Mouse (Mus musculus) intestine, embryonic 14.5 days (tissue): ENCODE results near the gene Batf. TPM values are rescaled to one million over a fixed set of nuclear protein-coding genes. Genes with fewer than 3 reads are reported as not detected.

Experiments used
- ATAC-seq: fragments of 200-750 bp; cut with Nextera tagmentation; replicated peaks from 2 replicates; pipeline ENCODE4 v1.8.0; 2017; ENCODE audit warnings: low read depth, moderate number of reproducible peaks, moderate TSS enrichment, moderate library complexity; ENCODE audit not compliant: low FRiP score, low TSS enrichment
- DNase-seq: peaks from one replicate; pipeline ENCODE4 v3.0.0-alpha.2; 2018; ENCODE audit warnings: low spot score
- H3K27ac ChIP-seq: fragments of 300-500 bp; sonication (generic); 2 replicates; pipeline ENCODE4 v1.5.1; 2014; ENCODE audit warnings: low read depth, mild to moderate bottlenecking, control low read depth
- H3K27me3 ChIP-seq: fragments of 300-500 bp; sonication (generic); replicated peaks from 2 replicates; pipeline ENCODE4 v1.6.1; 2014; ENCODE audit warnings: low read length, control low read depth; ENCODE audit not compliant: control insufficient read depth, insufficient read depth
- H3K36me3 ChIP-seq: fragments of 300-500 bp; sonication (generic); 2 replicates; pipeline ENCODE4 v1.6.1; 2014; ENCODE audit warnings: low read length, control low read depth; ENCODE audit not compliant: control insufficient read depth, insufficient read depth
- H3K4me1 ChIP-seq: fragments of 300-500 bp; sonication (generic); replicated peaks from 2 replicates; pipeline ENCODE4 v1.6.1; 2014; ENCODE audit warnings: low read length, control low read depth, mixed read lengths; ENCODE audit not compliant: control insufficient read depth, insufficient read depth
- H3K4me2 ChIP-seq: fragments of 300-500 bp; sonication (generic); 2 replicates; pipeline ENCODE4 v1.6.1; 2014; ENCODE audit warnings: low read length
- H3K4me3 ChIP-seq: fragments of 300-500 bp; sonication (generic); 2 replicates; pipeline ENCODE4 v1.5.1; 2014; ENCODE audit warnings: low read depth, low read length, control low read depth, mixed read lengths
- H3K9ac ChIP-seq: fragments of 300-500 bp; sonication (generic); 2 replicates; pipeline ENCODE4 v1.6.1; 2014; ENCODE audit warnings: mild to moderate bottlenecking, low read length
- H3K9me3 ChIP-seq: fragments of 300-500 bp; sonication (generic); 2 replicates; pipeline ENCODE4 v1.6.1; 2016; ENCODE audit warnings: low read length, control low read depth; ENCODE audit not compliant: control insufficient read depth
- WGBS: fragments of 180-500 bp; shearing (Covaris S2); extraction: QIAGEN DNeasy Blood & Tissue Kit; methylation state at CpG from one replicate; pipeline ENCODE4 v1.1.7; 2014; 5-methylcytosine and 5-hydroxymethylcytosine counted together
- polyA plus RNA-seq: library from polyadenylated mRNA; unstranded; fragments of >200 nt; fragmentation: Nextera tagmentation; extraction: Ambion mirVana; gene quantifications from 2 replicates; pipeline ENCODE4 v1.2.1, GENCODE M21; 2014

Batf gene
- polyA plus RNA-seq = 3.4 and 3.5 TPM in 2 replicates

DNA sequence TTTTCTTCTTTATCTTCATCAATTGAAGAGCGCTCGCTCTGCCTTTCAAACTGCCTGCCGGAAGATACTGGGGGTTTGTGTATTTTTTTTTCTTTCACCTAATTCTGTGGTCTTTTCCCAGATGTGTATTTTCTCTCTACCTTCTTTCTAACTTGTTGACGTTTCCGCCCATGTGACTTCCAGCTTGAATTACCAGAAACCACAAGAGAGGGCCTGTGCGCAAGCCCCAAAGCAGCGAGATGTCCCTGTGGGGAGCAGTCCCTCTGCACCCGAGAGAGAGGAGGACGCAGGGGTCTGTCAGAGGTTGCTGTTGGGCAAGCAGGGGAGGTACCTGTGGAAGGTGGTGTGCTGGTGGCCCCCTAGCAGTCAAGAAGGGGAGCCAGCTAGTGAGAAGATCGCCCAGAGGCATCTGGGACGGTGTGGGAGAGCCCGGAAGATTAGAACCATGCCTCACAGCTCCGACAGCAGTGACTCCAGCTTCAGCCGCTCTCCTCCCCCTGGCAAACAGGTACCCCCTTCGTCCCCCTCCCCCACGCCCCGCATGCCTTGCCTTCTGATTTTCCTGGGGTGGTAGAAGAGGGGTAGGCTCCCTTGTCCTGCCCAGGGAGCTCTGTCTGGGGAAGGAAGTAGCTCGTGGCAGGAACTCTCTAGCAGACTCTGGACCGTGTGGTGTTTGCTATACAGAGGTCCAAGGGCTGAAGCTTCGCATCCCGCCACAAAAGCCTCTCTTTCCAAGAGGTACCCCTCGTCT, at the start of gene Batf:
TSS of gene Batf (plus strand) at position 204 of the 751 bp plus-strand sequence.
- no peak within 1 kb of the TSS for H3K27ac ChIP-seq
- H3K4me3 ChIP-seq = no peak within 1 kb of the TSS
- ATAC-seq (no peak), DNase-seq (peak; percentile 52)
- H3K4me1 ChIP-seq = no peaks in the 10 kb centered on the region
- no peak within 1 kb of the TSS for H3K9ac ChIP-seq
- H3K27me3 ChIP-seq = no peaks in the 10 kb centered on the region
- H3K9me3 ChIP-seq = no peaks in the 10 kb centered on the region
- H3K36me3 ChIP-seq = no peaks in the 10 kb centered on the region
- peak within 1 kb of the TSS; percentile 18 for H3K4me2 ChIP-seq
- 34% methylated on average over 22 of the region's 22 CpGs for WGBS

DNA sequence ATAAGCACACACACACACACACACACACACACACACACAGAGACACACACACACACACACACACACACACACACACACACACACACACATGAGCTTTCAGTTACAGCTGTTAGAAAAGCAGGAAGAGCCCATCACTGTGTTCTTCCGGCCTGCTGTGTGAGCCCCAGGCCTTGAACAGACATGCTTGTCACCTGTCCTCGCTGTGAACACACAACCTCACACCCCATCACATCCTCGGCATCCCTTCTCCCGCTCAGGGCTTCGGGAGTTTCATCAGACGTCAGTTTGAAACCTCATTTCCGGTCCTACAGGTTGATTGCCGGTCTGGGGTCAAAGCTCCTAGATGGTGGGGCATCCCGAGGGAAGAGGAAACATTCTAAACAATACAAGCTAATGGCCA, 48.5 kb upstream of the Batf start:
- no peak overlapping the region for H3K4me3 ChIP-seq
- no peaks in the 10 kb centered on the region for H3K9me3 ChIP-seq
- peaks cover 7% of the 10 kb centered on the region for H3K4me1 ChIP-seq
- 68% methylated on average over 9 of the region's 9 CpGs for WGBS
- H3K36me3 ChIP-seq = peaks cover 18% of the 10 kb centered on the region
- no peak overlapping the region for H3K27ac ChIP-seq
- no peaks in the 10 kb centered on the region for H3K27me3 ChIP-seq
- no peak overlapping the region for H3K4me2 ChIP-seq
- H3K9ac ChIP-seq = no peak overlapping the region
- DNase-seq (no peak), ATAC-seq (no peak)

DNA sequence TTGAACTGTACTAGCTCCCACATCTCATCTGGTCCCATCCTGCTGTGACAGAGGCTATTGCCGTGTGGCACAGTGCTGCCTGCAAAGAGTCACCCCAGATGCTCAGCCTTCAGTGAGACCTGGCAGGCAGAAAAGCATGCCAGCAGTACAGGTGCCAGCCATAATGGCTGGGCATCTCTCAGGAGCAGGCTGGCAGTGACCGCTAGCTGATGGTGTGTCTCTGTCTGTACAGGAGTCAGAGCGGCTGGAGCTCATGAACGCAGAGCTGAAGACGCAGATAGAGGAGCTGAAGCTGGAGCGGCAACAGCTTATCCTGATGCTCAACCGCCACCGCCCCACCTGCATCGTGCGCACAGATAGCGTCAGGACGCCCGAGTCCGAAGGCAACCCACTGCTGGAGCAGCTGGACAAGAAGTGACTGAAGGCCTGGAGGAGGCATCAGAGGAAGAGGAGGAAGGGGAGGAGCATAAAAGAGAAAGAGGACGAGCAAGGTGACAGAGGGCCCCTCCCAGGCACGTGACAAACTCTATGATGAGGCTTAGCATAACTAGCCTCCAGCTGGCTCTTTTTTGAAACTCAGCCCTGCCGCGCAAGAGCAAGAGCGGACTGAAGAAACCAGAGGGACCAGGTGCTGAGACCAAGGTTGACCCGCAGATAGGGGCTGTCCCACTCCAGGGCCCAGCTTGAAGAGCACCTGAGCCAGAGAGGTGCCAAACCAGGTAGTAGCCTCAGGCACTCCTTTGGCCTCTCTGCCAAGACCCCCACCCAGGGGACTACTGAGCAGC, 47.7 kb upstream of the Batf start:
- no peak overlapping the region for H3K27ac ChIP-seq
- H3K27me3 ChIP-seq = no peaks in the 10 kb centered on the region
- peaks cover 7% of the 10 kb centered on the region for H3K4me1 ChIP-seq
- 0 out of 2 replicates have a peak, but pooled peaks cover 12% of the 10 kb centered on the region for H3K36me3 ChIP-seq
- H3K9ac ChIP-seq = no peak overlapping the region
- 77% methylated on average over 20 of the region's 20 CpGs for WGBS
- no peaks in the 10 kb centered on the region for H3K9me3 ChIP-seq
- no peak overlapping the region for H3K4me3 ChIP-seq
- no peak for DNase-seq
- no peak overlapping the region for H3K4me2 ChIP-seq
- ATAC-seq = no peak

DNA sequence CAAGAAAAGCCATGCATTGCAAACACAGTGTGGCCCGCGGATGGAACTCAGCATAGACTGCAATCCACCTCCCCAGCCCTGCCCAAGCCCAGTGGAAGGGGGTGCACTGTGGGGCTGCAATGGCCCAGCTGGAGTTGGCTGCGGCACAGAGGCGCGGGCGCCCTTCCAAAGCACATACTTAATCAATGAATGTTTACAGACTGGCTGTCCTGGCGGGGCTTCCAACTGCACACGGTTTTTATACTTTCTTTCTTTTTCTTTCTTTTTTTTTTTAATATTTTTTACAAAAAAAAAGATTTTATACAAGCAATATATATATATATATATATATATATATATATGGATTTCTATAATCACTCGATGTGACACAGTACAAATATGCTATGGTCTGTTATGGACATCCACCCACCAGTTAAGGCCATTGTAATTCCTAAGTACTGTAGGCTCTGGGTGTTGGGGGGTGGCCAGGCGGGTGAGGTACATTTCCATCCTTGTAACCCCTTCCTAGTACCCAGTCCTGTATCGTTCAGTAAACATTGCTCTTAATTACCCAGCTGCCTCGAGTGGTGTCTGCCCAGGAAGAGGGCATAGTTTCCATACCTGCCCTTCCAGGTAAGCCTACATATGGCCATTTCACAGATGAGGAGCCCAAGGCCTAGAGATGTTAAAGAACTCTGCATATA, 47.0 kb upstream of the Batf start:
- no peak overlapping the region for H3K4me2 ChIP-seq
- peaks cover 7% of the 10 kb centered on the region for H3K4me1 ChIP-seq
- no peaks in the 10 kb centered on the region for H3K9me3 ChIP-seq
- no peak overlapping the region for H3K9ac ChIP-seq
- H3K27me3 ChIP-seq = no peaks in the 10 kb centered on the region
- WGBS = 61% methylated on average over 12 of the region's 12 CpGs
- H3K4me3 ChIP-seq = no peak overlapping the region
- 0 out of 2 replicates have a peak, but pooled peaks have one; percentile 29 for ATAC-seq
- peak; percentile 59 for DNase-seq
- no peak overlapping the region for H3K27ac ChIP-seq
- 0 out of 2 replicates have a peak, but pooled peaks cover 8% of the 10 kb centered on the region for H3K36me3 ChIP-seq

DNA sequence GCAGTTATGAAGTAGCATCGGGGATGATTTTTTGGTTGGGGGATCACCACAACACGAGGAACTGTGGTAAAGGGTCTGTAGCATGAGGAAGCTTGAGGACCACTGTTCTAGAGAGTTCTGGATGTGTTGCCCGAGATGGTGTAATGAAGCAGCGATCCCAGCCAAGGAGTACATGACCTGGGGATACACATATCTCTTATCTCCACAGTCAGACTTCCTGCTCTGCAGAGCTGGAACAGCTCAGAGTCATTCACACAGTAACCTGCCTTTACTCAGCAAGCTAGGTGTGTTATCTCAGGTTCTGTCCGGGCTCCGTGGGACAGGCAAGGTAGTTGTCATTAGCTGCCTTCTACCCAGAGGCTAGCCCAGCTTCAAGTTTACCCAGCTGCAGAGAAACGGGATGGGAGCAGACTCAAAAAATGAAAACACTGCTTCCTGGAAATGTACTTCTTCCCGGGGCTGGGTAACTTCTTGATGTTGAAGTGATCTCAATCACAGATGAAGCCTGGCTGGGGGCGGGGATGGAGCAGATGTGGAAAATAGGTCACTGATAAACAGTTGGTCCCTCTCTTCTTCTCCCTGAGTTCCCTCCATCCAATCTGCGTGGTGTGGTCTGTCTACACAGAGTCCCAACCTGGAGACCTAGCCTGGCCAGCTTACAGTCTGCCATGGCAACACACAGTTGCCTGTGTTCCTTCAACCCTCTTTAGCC, 45.5 kb upstream of the Batf start:
- no peak overlapping the region for H3K9ac ChIP-seq
- 64% methylated on average over 10 of the region's 10 CpGs for WGBS
- H3K9me3 ChIP-seq = no peaks in the 10 kb centered on the region
- H3K4me1 ChIP-seq = peaks cover 7% of the 10 kb centered on the region
- ATAC-seq (no peak), DNase-seq (no peak)
- H3K4me3 ChIP-seq = no peak overlapping the region
- H3K27me3 ChIP-seq = no peaks in the 10 kb centered on the region
- no peak overlapping the region for H3K27ac ChIP-seq
- H3K36me3 ChIP-seq = 0 out of 2 replicates have a peak, but pooled peaks cover 8% of the 10 kb centered on the region
- no peak overlapping the region for H3K4me2 ChIP-seq

DNA sequence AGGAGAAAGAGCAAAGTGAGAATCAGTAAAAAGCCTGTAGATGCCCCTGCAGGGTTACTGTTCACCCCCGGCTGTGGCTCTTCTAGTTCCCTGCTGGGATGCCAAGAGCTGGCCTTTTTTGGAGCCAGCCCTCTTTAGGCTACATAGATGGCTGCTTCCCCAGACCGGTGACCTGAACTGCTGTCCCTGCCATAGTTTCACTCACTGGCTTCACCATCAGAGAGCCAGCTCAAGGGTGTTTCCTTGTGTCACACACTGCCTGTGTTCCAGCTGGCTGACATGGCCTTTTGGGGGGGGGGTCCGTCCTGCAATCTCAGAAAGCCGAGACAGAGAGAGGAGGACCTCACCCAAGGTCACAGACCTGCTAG, 44.9 kb upstream of the Batf start:
- H3K27ac ChIP-seq = no peak overlapping the region
- 56% methylated on average over 4 of the region's 4 CpGs for WGBS
- ATAC-seq = no peak
- H3K4me3 ChIP-seq = no peak overlapping the region
- no peaks in the 10 kb centered on the region for H3K9me3 ChIP-seq
- peaks cover 7% of the 10 kb centered on the region for H3K4me1 ChIP-seq
- no peak overlapping the region for H3K9ac ChIP-seq
- no peaks in the 10 kb centered on the region for H3K27me3 ChIP-seq
- H3K36me3 ChIP-seq = 0 out of 2 replicates have a peak, but pooled peaks cover 8% of the 10 kb centered on the region
- no peak overlapping the region for H3K4me2 ChIP-seq
- DNase-seq = no peak

DNA sequence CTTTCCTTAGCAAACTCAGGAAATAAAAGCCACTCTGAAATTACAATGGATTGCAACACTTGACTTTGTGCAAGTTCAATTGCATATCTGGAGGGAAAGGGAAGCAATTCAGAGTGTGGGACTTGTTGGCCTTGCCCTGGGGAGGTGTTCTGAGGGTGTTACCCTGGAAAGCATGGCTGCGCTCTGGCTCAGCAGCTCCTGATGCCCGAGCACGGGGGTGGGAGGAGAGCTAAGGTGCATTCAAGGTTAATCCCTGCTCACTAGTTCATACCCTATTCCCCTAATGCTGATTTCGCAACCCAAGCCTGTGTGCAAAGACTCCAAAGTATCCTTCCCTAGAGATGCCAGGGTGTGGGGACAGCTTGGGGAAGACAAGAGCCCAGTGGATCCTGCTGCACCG, 42.7 kb upstream of the Batf start:
- Histone ChIP-seq H3K27ac (no peak overlapping the region), H3K36me3 (0 out of 2 replicates have a peak, but pooled peaks cover 8% of the 10 kb centered on the region), H3K4me3 (no peak overlapping the region), H3K9me3 (no peaks in the 10 kb centered on the region), H3K4me2 (no peak overlapping the region), H3K27me3 (no peaks in the 10 kb centered on the region), H3K4me1 (peaks cover 4% of the 10 kb centered on the region), H3K9ac (no peak overlapping the region)
- 75% methylated on average over 5 of the region's 5 CpGs for WGBS
- ATAC-seq (no peak), DNase-seq (no peak)

DNA sequence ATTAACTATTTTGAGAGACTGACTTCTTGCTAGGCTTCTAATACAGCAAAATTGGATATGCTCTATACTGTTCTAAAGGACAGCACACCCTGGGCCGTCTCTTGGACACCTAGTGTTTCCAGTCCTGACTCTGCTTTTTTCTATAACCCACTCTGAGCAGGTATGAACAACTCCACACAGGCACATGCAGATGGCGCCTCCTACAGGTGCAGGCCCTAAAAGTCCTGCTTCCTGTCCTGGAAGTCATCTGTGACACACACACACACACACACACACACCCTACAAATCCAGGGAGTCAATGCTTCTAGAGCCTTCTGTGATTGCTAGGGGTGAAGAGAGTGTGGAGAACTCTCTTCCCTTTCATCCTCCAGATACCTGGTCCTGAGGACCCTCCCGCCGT, 40.8 kb upstream of the Batf start:
- Histone ChIP-seq H3K9me3 (no peaks in the 10 kb centered on the region), H3K4me2 (no peak overlapping the region), H3K36me3 (no peaks in the 10 kb centered on the region), H3K4me3 (no peak overlapping the region), H3K27ac (no peak overlapping the region), H3K4me1 (no peaks in the 10 kb centered on the region), H3K27me3 (no peaks in the 10 kb centered on the region), H3K9ac (no peak overlapping the region)
- DNase-seq (no peak), ATAC-seq (no peak)
- 97% methylated on average over 4 of the region's 4 CpGs for WGBS
